Mouse (Mus musculus): ENCODE measurements around the gene Ccdc107.

GRCm38 (mm10) chr4:43480985-43481384 is 11.7 kb upstream of the Ccdc107 start:
- TF ChIP-seq POLR2A (IDR thresholded peaks at IDR 0.05; ENCODE audit: borderline replicate concordance, extremely low read depth, low read depth, low read length), result no peak
- no peak for TF ChIP-seq CTCF (IDR thresholded peaks at IDR 0.05; ENCODE audit: insufficient read depth, low read length)

All from lung, adult 2 months (tissue).